Mouse (Mus musculus) thymus, adult 18-20 months (tissue): ENCODE measurements around the gene 2310022B05Rik.

ENCODE experiments used
- DNase-seq, 2 experiments: peaks; one replicate each; pipeline ENCODE4 v3.0.0; 2022; ENCODE audit warnings: mixed read lengths in 2 of 2

Gene 2310022B05Rik

DNA sequence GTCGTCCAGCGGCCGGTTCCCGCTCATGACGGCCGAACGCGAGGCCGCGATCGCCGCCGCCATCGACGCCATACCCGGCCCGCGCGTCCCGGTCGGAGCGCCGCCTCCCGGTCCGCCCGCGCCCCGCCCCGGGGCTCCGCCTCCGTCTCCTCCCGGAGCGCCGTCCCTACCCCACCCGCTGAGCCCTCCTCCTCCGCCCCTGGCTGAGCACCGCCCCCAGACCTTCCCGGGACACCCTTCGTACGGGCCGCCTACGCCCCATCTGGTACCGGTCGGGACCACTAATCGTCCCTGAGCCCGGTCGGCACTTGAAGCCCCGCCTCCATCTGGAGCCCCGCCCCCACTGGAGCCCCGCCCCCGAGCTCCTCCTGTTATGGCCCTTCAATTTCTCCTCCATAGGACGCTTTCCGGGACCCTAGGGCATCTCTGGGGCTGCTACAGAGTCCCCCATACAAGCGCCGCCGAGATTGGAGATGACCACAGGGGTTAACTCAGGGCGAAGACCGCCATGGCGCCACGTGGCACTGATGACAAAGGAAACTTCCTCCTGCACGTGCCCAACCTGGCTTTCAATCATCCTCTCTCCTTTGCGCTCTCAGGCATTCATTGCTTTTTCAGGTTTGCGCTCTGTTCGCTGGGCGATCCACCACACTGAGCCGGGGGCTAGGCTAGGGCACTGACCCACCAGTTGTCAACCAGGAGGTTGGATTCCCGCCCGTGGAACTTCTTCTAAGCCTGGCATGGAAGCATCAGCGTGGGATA, at the start of gene 2310022B05Rik:
TSS of gene 2310022B05Rik (minus strand) at position 258 of the 762 bp plus-strand sequence.
- DNase-seq: peak; percentile 61 to 62

DNA sequence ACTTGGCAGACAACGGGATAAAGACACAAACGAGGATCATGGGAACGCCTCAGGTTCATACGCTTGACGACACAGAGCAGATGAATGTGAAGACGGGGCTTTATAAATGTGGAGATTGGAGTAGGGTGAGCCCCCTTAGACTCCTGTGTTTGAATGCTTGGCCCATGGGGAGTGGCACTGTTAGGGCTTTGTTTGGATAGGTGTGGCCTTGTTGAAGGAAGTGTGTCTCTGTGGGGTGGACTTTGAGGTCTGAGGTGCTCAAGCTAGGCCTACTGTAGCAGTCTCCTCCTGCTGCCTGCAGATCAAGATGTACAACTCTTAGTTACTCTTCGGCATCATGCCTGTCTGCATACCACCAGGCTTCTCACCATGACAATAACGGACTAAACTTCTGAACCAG, 42.7 kb upstream of the 2310022B05Rik start:
- no peak for DNase-seq

DNA sequence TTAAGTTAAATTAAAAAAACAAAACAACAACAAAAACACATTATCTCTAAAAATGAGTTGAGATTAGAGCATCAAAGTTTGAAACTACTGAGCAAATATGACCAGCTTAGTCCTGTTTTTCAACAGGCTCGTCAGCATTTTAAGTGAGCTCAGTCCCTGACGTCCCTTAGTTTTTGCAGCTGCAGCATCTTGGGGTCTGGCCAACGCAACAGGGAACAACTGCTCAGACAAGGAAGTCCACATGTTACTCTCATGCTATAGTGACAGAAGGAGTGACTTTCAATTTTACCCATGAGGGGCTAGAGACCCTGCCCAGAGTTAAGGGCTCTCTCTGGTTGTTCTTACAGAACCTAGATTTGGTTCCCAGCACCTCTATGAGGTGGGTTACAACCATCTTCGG, 41.2 kb upstream of the 2310022B05Rik start:
- no peak for DNase-seq

DNA sequence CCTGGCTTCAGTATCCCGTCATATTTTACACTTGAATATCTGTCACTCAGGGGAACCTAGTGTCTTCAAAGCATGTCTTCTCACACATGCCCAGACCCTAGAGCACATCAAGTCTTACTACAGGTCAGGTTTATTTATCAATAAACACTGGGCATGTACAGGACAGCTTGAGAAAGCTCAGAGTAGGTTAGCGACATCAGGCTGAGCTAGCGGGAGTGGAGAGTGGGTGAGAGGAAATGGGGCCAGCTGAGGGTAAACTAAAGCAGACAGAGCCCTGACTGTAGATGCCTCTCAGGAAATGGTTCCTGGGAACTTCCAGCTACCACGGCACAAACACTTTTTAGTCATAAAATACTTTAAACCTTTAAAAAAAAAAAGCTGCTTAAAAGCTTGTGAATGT, 40.4 kb upstream of the 2310022B05Rik start:
- no peak for DNase-seq

DNA sequence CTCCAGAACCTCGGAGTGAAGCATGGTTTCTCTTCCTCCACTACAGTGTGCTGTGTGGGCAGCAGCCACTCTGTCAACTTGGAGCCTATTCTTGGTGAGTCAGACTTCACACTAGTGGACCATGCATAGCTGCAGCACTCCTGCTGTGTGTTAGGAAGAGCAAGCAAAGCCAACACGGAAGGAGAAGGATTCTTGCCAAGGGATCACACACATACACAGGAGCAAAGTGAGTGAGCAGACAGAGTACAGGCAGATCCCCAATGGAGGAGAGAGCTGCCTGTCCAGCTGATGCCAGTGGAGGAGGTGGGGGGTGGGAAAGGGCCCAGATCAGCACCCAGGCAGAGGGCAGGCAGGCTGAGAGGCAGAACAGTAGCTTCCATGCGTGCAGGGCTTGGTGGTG, 39.0 kb upstream of the 2310022B05Rik start:
- no peak for DNase-seq

DNA sequence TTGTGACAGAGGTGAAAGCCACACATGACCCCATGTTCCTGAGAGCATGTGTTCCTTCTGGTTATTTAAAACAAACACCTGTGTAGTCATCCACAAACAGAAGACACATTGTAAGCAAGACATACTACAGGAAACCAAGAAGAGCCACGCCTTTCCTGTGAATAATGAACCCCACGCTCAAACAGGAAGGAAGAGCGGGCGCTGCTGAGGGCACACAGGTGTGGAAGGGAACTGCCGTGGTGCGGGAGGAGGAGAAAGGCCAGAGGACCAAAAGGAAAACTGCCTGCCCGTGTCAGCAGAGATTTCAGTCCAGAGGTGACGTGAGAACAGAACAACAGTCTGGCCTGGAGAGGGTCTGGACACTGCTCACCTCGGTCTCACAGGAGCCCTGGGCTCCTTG, 37.9 kb upstream of the 2310022B05Rik start:
- peak; percentile 70 to 85 for DNase-seq

DNA sequence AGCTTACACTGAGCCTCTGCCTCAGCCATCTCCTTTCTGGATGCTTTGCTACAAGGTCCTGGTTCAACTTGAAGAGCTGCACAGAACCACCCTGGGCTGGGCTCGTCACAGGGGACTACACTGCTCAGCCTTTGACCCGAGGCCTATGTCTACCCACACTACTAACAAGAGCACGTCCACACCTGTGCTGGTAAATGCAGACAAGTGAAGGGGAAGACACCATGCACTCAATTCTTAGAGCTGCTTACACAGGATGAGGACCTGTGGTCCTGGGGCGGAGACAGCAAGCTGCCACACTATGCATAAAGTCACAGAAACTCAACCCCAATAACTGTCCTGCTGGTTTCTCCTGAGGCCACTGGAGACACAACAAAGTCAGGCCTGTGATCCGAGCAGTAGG, 37.1 kb upstream of the 2310022B05Rik start:
- DNase-seq: no peak

DNA sequence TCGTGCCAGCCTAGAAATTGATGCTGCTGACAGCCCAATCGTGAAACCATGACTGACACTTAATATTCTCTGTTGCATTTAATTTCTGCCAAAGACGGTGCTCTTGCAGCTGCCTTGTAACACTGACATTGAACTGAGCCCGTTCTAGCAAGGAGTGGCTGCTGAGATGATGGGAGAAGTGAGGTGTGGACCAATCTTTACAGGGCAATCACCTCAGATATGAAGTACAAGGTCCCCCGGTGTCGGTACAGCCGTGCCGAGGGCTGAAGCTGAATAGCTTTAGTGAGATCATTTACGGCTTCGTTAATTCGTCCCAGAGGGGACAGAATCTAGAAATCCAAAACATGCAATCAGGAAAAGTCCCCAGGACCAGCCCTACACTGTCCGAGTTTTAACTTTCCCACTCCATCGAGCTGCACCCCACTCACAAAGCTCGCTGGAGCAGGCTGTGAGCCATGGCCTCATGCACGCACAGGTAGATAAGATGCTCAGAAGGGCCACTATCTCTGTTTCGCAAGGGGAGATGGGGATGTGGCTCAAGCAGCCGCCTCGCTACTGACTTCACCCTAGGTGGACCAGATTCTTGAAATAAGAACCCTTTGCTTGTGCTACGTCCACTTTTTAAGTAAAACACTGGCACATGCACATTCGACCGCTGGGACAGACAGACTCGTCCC, 32.4 kb upstream of the 2310022B05Rik start:
- no peak for DNase-seq

DNA sequence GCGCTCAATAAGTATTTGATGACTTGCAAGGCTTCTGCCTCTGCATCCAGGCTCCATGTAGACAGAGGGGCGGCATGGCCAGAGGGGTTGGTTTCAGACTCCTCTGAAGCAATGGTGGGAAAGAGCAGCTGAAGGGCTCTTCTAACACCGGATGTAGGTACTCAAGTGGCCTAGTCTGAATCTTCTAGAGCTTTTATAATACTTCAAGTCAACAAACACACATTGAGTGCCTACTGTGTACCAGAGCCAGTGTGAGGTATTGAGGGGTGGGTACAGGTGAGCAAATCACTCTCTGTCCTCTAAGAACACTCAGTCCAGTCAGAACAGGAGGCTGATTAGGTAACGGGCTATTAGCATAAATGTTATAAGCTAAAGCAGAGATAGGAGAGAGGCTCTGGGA, 28.5 kb upstream of the 2310022B05Rik start:
- DNase-seq: no peak

DNA sequence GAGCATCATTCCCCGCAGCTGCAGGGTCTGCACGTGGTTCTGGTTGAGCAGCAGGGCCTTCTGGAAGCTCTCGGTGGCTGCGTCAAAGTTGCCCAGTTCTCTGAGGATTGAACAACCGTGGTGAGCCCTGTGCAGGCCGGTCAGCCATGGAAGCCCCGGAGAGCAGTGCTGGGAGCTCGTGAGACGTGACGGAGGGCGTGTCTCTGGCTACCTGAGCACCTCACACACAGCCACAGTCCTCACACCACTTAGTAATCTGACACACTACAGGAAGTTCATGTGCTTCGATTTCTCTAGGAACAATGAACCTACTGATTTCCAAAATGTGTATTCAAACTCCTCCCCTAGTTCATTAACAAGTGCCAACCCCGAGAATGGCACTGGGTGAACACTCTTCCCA, 25.7 kb upstream of the 2310022B05Rik start:
- no peak for DNase-seq

DNA sequence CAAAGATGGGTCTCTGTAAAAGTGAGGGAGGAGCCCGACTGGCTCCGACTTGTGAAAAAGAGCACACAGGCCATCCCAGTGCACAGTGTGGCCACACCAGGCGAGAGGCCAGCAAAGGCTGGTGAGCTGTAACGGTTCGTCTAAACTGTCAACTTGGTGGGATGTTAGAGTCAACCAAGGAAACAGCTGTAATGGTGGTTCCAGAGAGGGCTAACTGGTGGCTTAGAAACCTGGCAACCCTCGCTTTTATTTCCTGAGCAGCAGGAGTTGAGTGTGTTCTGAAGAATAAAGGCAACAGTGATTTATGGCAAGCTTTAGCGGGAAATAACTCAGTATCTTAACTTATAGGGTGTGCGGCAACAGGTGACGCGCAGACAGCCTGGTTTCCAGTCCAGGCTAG, 19.0 kb upstream of the 2310022B05Rik start:
- DNase-seq: no peak

DNA sequence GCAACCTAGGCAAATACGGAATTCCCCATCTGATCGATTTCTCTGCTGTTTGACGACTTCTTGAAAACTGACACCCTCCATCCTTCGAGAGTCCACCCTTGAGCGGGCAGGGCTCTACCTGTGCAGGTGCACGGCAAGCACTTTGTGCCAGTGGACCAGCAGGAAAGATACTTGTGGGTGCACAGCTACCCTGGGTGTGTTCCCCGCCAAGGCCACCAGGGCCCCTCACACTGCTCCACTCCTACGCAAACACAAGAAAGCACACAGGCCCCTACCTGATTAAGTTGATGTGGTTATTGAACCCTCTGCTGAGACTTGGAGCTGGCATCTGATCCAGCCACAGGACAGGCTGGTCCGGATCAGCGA, 18.6 kb upstream of the 2310022B05Rik start:
- DNase-seq: no peak

DNA sequence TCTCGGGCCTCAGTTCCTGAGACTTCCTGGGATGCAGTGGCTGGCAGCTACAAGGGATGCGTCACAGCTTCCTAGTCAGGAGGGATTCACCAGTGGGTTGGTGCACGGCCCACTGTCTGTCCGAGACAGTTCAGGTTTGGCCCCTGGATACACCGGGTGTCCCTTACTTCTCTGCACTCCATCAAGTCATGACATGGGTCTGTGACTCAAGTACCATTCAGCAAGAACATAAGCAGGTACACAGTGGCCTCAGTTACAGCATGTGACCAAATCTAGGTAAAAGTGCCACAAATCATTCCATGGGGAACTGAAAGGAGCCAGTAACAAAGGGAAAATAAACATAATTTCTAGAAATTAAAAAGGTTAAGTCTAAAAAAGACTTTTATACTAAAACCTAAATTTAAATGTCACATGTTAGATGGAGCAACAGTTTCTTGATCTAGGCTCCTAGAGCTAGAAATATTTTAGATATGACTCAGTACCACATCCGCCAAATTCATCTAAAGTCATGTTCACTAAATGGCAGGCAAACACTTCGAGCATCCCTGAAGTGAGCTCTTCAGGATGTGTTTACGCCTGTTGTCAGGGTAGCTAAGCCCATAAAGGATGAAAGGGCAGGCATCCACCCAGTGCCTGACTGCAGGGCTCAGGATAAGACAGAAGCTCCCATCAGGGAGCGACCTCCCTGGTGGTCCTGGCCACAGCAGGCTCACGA, 18.1 kb upstream of the 2310022B05Rik start:
- no peak for DNase-seq

DNA sequence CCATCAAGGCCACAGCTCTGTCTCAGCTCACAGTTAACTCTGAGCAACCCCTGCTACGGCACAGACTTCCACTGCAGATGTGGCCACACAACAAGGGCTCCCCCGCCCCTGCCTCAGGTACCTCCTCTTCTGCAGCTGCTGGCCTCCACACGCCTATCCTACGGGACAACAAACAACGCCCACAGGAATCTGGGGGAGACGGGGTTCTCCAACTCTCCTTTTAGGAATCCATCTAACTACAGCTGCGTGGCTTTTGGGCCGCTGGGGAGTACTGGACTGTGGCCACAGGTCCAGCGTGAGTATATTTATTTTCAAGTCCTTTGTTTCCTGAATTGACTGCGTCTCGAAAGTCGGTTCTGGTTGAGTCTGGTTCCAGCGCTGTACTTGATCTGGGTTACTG, 15.1 kb upstream of the 2310022B05Rik start:
- DNase-seq: no peak

DNA sequence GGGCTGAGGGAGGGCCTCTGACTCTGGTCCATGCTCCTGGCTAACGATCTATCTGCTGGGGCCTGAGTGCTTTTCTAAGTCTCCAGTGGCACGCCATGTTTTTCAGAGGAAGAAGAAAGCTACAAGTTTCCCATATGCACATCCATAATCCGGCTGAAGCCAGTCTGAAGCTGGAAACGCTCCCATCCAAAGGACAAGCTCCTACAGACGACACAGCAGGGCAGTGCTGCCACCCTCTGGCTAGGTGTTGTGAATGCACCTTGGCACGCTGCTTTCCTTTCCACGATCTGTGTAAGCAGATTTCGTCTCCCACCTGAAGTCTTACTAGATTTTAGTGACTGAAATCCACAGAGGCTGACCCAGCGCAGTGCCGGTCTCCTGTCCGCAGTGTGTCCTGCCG, 14.3 kb upstream of the 2310022B05Rik start:
- peak in 1 of 2 experiments; percentile 21 for DNase-seq

DNA sequence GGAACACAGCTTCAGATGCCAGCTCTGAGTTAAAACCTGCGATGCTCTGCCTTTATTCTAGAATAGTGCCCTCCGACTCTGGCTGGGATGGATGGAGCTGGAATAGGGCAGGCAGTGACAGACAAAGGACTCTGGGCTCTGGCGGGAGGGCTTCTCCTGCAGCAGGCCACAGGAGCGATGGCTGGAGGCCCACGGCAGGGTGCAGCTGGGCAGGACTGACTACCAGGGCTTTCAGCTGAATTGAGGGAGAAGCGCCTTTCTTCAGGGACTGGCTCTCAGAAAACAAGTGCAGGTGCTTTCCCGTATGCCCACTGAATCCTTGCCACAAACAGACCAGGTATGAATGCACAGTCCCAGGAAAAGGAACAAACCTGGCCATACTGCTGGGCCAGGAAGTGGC, 13.9 kb upstream of the 2310022B05Rik start:
- no peak for DNase-seq

DNA sequence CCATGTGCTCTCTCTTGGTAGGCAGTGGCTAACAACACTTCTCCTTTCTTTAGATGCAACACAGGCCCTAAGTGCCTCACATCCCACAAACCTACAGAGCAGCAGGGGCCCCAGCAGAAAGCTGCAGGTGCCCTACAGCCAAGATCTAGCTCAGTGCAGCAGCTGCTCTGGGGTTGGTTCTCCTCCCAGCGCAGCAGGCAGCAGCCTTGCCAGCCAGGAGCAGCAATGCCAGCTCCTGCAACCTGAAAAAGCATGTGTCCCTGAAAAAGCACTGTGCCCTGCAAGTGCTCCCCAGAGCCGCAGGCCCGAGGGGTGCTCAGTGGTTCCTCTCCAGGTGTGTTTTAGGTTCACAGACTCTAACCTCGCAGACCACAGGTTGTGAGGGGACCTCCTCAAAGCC, 13.5 kb upstream of the 2310022B05Rik start:
- no peak for DNase-seq

DNA sequence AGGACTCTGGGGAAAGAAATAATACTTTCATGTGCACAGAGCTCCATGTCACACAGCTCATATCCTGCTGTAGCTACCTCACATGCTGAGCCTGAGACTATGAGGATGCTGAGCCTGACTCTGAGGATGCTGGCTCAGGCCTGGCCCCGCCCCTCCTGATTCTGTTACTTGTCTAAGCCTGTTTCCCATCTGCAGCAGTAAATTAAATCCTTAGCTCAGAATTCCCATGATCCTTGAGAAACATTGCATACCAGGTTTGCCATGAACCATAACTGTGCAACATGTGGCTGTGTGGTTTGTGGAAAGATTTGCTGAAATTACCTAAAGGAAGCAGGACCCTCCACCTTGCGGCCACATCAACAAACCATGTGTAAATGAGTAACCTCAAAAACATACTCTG, 9.2 kb upstream of the 2310022B05Rik start:
- DNase-seq: no peak

DNA sequence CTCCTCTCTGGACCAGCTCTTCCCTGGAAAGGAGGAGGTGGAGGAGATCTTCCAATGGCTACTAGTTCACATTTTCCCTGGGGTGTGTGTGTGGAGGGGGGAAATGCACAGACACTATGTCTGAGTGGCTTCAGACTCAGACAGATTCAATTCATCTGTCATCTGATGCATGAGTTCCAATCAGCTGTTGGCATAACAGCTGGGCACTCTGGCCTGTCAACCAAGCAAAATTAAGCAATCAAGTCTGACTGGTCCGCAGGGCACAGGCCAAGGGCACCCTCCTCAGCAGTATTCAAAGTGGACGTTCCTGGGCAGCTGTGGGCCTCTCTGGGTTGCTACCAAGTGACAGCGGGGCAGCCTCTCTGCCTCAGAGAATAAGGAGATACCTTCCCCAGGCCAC, 5.6 kb upstream of the 2310022B05Rik start:
- no peak for DNase-seq

DNA sequence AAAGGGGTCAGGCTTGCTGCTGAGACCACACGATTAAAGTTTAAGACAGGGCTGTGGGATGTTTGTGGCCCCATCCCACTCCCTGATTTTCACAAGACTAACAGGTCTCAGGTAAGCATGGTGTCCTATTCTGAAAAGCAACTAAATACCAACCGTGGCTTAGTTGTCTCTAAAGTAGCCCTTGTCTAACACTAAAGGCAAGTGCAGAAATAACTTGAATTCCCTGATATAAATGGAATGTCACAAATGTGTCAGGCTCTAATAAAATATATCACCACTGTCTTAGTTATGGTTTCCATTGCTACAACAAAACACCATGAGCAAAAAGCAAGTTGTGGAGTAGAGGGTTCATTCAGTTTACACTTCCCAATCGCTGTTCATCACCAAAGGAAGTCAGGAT, 1.2 kb upstream of the 2310022B05Rik start:
- DNase-seq: no peak

DNA sequence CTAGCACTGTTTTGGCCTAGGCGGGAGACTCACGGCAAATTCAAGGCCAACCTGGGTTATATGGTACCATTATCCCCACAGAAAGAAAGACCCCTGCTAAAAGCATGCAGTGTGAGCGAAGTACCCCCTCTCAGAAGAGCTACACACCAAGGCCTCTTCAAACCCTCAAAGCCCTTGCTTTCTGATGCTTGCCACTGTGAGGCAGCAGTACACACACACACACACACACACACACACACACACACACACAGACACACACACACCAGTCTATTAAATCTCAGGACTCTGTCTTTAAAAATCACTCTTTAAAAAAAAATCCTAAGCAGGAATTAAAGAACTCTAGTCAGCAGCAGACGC, 683 bp upstream of the 2310022B05Rik start:
- no peak for DNase-seq

DNA sequence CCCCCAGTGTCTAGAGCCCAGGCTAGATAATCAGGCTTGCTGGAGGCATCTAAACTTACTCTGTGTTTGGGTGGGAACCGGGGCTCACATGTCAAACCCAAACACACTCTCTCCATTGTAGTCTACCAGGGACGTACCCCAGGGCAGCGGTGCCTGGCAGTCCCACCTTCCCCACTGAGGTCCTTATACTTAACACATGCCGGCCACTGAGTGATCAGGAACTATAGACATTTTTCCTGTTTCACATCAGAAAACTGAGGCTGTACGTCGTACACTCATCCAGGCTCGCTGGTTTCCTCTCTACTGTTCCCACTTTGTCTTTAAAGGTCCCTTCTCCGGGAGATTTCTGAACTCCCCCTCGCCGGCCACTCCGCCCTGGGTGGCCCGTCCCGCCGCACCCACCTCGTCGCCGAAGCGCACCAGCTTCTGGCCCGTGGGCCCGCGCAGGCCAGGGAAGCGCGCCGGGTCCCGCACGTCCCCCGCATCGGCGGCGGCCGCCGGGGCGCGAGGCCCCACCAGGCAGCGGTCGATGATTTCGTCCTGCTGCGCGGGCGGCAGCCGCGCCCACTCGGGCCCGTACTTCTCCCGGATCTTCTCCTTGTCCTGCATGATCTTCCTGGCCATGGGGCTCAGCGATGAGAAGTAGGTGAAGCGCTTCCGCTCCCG, 590 bp downstream of the 2310022B05Rik start:
- DNase-seq: no peak

DNA sequence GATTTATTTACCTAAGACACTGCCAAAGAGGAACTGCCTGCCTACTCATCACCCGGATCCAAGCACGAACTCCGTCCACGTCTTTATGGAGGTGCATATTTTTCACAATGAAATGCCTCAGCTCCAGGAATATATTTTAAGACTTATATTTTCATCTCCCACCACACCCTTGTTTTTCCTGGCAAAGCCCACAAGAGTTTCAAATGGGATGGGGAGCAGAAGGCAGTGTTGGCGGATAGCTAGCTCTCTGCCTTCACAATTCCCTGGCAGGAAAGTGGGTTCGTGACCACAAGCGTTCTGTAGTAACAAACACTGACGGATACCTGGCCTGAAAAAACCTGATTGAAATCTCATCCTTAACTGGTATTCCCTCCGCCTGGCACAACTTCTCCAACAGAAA, 1.4 kb downstream of the 2310022B05Rik start:
- no peak for DNase-seq

DNA sequence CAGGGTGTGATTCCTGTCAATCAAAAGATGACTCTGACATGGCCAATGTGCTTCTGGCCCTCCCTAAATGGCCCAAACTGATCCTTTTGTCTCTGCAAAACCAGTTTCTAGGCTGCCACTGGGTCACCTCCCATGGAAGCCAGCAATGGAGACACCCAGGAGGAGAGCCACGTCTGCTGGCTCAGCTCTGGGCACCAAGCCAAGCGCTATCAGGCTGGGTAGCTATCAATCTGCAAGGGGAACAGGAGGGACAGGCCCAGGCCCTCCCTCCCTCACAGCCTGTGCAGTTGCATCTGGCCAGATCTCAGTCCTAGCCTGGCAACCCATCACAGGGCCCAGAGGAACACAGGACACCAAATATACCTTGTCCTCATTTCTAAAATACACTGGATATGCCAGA, 4.8 kb downstream of the 2310022B05Rik start:
- DNase-seq: no peak
